Mouse (Mus musculus): Measurements from ENCODE around the gene Tmtc2. TPM values are rescaled to one million over a fixed set of nuclear protein-coding genes. Genes with fewer than 3 reads are reported as not detected.

The Tmtc2 gene
- polyA plus RNA-seq, 1 experiment from 2014 or later: 4.9 TPM

GRCm38 (mm10) chr10:105507982-105508786 is 66.1 kb downstream of the Tmtc2 start:
- H3K4me3 ChIP-seq (ENCODE audit: low read depth, low read length): no peak overlapping the region
- TF ChIP-seq CTCF (IDR thresholded peaks at IDR 0.05; ENCODE audit: low read depth): no peak
- H3K9me3 ChIP-seq (ENCODE audit: control insufficient read depth): no peaks in the 10 kb centered on the region
- 69% methylated on average over 3 of the region's 3 CpGs for WGBS
- H3K27ac ChIP-seq (ENCODE audit: low read depth, low read length): no peak overlapping the region
- H3K27me3 ChIP-seq (replicated peaks; ENCODE audit: control insufficient read depth, insufficient read depth, low read length): no peaks in the 10 kb centered on the region
- no peak for ATAC-seq
- no peak overlapping the region for H3K9ac ChIP-seq (ENCODE audit: low read depth, low read length)
- H3K4me2 ChIP-seq (replicated peaks; ENCODE audit: low read depth): no peak overlapping the region
- no peaks in the 10 kb centered on the region for H3K4me1 ChIP-seq (replicated peaks; ENCODE audit: control insufficient read depth, insufficient read depth, low read length)
- H3K36me3 ChIP-seq (ENCODE audit: control insufficient read depth, insufficient read depth): no peaks in the 10 kb centered on the region

- 91% methylated on average over 4 of the region's 4 CpGs for WGBS
- H3K27ac ChIP-seq (ENCODE audit: low read depth, low read length): no peak overlapping the region
- H3K36me3 ChIP-seq (ENCODE audit: control insufficient read depth, insufficient read depth): no peaks in the 10 kb centered on the region; the same call in 1 of the 2 replicates
- ATAC-seq: no peak
- no peaks in the 10 kb centered on the region for H3K9me3 ChIP-seq (ENCODE audit: control insufficient read depth)
- H3K4me2 ChIP-seq (replicated peaks; ENCODE audit: low read depth): no peak overlapping the region
- H3K4me3 ChIP-seq (ENCODE audit: low read depth, low read length): no peak overlapping the region
- TF ChIP-seq CTCF (IDR thresholded peaks at IDR 0.05; ENCODE audit: low read depth): no peak
- H3K4me1 ChIP-seq (replicated peaks; ENCODE audit: control insufficient read depth, insufficient read depth, low read length): no peaks in the 10 kb centered on the region
- H3K27me3 ChIP-seq (replicated peaks; ENCODE audit: control insufficient read depth, insufficient read depth, low read length): no peaks in the 10 kb centered on the region
- H3K9ac ChIP-seq (ENCODE audit: low read depth, low read length): no peak overlapping the region
These were observed 68.2 kb downstream of the Tmtc2 start for GRCm38 (mm10) chr10:105506046-105506445.

- no peak overlapping the region for H3K4me2 ChIP-seq (replicated peaks; ENCODE audit: low read depth)
- TF ChIP-seq CTCF (IDR thresholded peaks at IDR 0.05; ENCODE audit: low read depth): no peak
- no peak overlapping the region for H3K4me3 ChIP-seq (ENCODE audit: low read depth, low read length)
- H3K27me3 ChIP-seq (replicated peaks; ENCODE audit: control insufficient read depth, insufficient read depth, low read length): no peaks in the 10 kb centered on the region
- no peaks in the 10 kb centered on the region for H3K4me1 ChIP-seq (replicated peaks; ENCODE audit: control insufficient read depth, insufficient read depth, low read length)
- no peak for ATAC-seq
- H3K27ac ChIP-seq (ENCODE audit: low read depth, low read length): no peak overlapping the region
- 83% methylated on average over 2 of the region's 2 CpGs for WGBS
- H3K9ac ChIP-seq (ENCODE audit: low read depth, low read length): no peak overlapping the region
- no peaks in the 10 kb centered on the region for H3K9me3 ChIP-seq (ENCODE audit: control insufficient read depth)
- no peaks in the 10 kb centered on the region; the same call in 1 of the 2 replicates for H3K36me3 ChIP-seq (ENCODE audit: control insufficient read depth, insufficient read depth)
These were observed 69.8 kb downstream of the Tmtc2 start for GRCm38 (mm10) chr10:105504472-105504871.

GRCm38 (mm10) chr10:105501736-105502135 is 72.5 kb downstream of the Tmtc2 start:
- H3K27me3 ChIP-seq (replicated peaks; ENCODE audit: control insufficient read depth, insufficient read depth, low read length): no peaks in the 10 kb centered on the region
- ATAC-seq: no peak
- H3K27ac ChIP-seq (ENCODE audit: low read depth, low read length): no peak overlapping the region
- no peak for TF ChIP-seq CTCF (IDR thresholded peaks at IDR 0.05; ENCODE audit: low read depth)
- 50% methylated on average over 7 of the region's 7 CpGs for WGBS
- no peaks in the 10 kb centered on the region for H3K4me1 ChIP-seq (replicated peaks; ENCODE audit: control insufficient read depth, insufficient read depth, low read length)
- H3K4me3 ChIP-seq (ENCODE audit: low read depth, low read length): no peak overlapping the region
- no peaks in the 10 kb centered on the region; the same call in 1 of the 2 replicates for H3K36me3 ChIP-seq (ENCODE audit: control insufficient read depth, insufficient read depth)
- no peak overlapping the region for H3K9ac ChIP-seq (ENCODE audit: low read depth, low read length)
- H3K9me3 ChIP-seq (ENCODE audit: control insufficient read depth): no peaks in the 10 kb centered on the region
- H3K4me2 ChIP-seq (replicated peaks; ENCODE audit: low read depth): no peak overlapping the region

- H3K36me3 ChIP-seq (ENCODE audit: control insufficient read depth, insufficient read depth): no peaks in the 10 kb centered on the region; the same call in 1 of the 2 replicates
- H3K4me2 ChIP-seq (replicated peaks; ENCODE audit: low read depth): no peak overlapping the region
- H3K9ac ChIP-seq (ENCODE audit: low read depth, low read length): no peak overlapping the region
- H3K4me1 ChIP-seq (replicated peaks; ENCODE audit: control insufficient read depth, insufficient read depth, low read length): no peaks in the 10 kb centered on the region
- WGBS: 69% methylated on average over 4 of the region's 4 CpGs
- no peaks in the 10 kb centered on the region for H3K9me3 ChIP-seq (ENCODE audit: control insufficient read depth)
- H3K4me3 ChIP-seq (ENCODE audit: low read depth, low read length): no peak overlapping the region
- no peak for TF ChIP-seq CTCF (IDR thresholded peaks at IDR 0.05; ENCODE audit: low read depth)
- no peaks in the 10 kb centered on the region for H3K27me3 ChIP-seq (replicated peaks; ENCODE audit: control insufficient read depth, insufficient read depth, low read length)
- no peak for ATAC-seq
- H3K27ac ChIP-seq (ENCODE audit: low read depth, low read length): no peak overlapping the region
These were observed 73.8 kb downstream of the Tmtc2 start for GRCm38 (mm10) chr10:105500482-105500881.

- H3K4me1 ChIP-seq (replicated peaks; ENCODE audit: control insufficient read depth, insufficient read depth, low read length): no peaks in the 10 kb centered on the region
- H3K27me3 ChIP-seq (replicated peaks; ENCODE audit: control insufficient read depth, insufficient read depth, low read length): no peaks in the 10 kb centered on the region
- H3K27ac ChIP-seq (ENCODE audit: low read depth, low read length): no peak overlapping the region
- H3K4me3 ChIP-seq (ENCODE audit: low read depth, low read length): no peak overlapping the region
- H3K36me3 ChIP-seq (ENCODE audit: control insufficient read depth, insufficient read depth): peaks cover 2% of the 10 kb centered on the region; the same call in 1 of the 2 replicates
- no peaks in the 10 kb centered on the region for H3K9me3 ChIP-seq (ENCODE audit: control insufficient read depth)
- ATAC-seq: no peak
- no peak overlapping the region for H3K9ac ChIP-seq (ENCODE audit: low read depth, low read length)
- 74% methylated on average over 6 of the region's 6 CpGs for WGBS
- H3K4me2 ChIP-seq (replicated peaks; ENCODE audit: low read depth): no peak overlapping the region
- no peak for TF ChIP-seq CTCF (IDR thresholded peaks at IDR 0.05; ENCODE audit: low read depth)
These were observed 79.0 kb downstream of the Tmtc2 start for GRCm38 (mm10) chr10:105495248-105495647.

Measured in intestine, postnatal 0 days (tissue).